In genomic region chr16:25832576-25832975, GRCm38 (mm10) we compare ENCODE assay signal across 19 mouse cellular contexts.
"Had no signal": no experiment of that assay in that cellular context is flagged by ENCODE, and none has a peak within 500 bp of the region (broad histone marks: within the 10 kb centered on the region; RNA-seq: fewer than 3 reads in every experiment).

No protein-coding gene starts in this region.

- H3K9ac ChIP-seq: lung, embryonic 15.5 days; midbrain, embryonic 13.5 days; midbrain, embryonic 15.5 days; neural tube, embryonic 12.5 days had no signal

- H3K4me3 ChIP-seq: lung, embryonic 15.5 days; megakaryocyte, embryonic 14.5 days; midbrain, embryonic 13.5 days; midbrain, embryonic 15.5 days; neural tube, embryonic 12.5 days had no signal

- H3K27ac ChIP-seq: lung, embryonic 15.5 days; macrophage; midbrain, embryonic 13.5 days; midbrain, embryonic 15.5 days; neural tube, embryonic 12.5 days had no signal

- H3K27me3 ChIP-seq: lung, embryonic 15.5 days; megakaryocyte, embryonic 14.5 days; midbrain, embryonic 13.5 days; midbrain, embryonic 15.5 days; neural tube, embryonic 12.5 days had no signal

- ATAC-seq: lung, postnatal 0 days; midbrain, embryonic 13.5 days; midbrain, embryonic 15.5 days had no signal

- DNase-seq: lung, adult 2 months; lung, postnatal 14 days; lung, postnatal 36 days; retina, postnatal 1 day; right cerebral cortex, adult 18-20 months; right cerebral cortex, postnatal 25 days; right cerebral cortex, postnatal 4 days; spleen, adult 18-20 months; thymus, adult 18-20 months; thymus, postnatal 14 days; thymus, postnatal 36 days had no signal

- H3K9me3 ChIP-seq: lung, embryonic 15.5 days; midbrain, embryonic 13.5 days; midbrain, embryonic 15.5 days; neural tube, embryonic 12.5 days had no signal

- H3K4me2 ChIP-seq: lung, embryonic 15.5 days; midbrain, embryonic 11.5 days; midbrain, embryonic 13.5 days; midbrain, embryonic 15.5 days; neural tube, embryonic 12.5 days had no signal

- H3K4me1 ChIP-seq: lung, embryonic 15.5 days; megakaryocyte, embryonic 14.5 days; midbrain, embryonic 13.5 days; midbrain, embryonic 15.5 days; neural tube, embryonic 12.5 days had no signal

- H3K36me3 ChIP-seq: lung, embryonic 15.5 days; midbrain, embryonic 13.5 days; midbrain, embryonic 15.5 days; neural tube, embryonic 12.5 days had no signal
